Comparison of ENCODE assay signal across 8 mouse cellular contexts in genomic region chr13:91223587-91224437, GRCm38 (mm10). TPM values are rescaled to one million over a fixed set of nuclear protein-coding genes. Genes with fewer than 3 reads are reported as not detected.
DNase-seq lines count a peak whose midpoint lies in the region; ATAC-seq and TF ChIP-seq lines count a peak whose summit lies in the region.

Gene Atg10, minus strand, starts transcription at chr13:91223968.

- peak within 1 kb of the TSS; percentile 97 for H3K27ac ChIP-seq in heart, embryonic 12.5 days (ENCODE audit: poor library complexity, severe bottlenecking)
- peak within 1 kb of the TSS; percentile 94 for H3K27ac ChIP-seq in kidney, postnatal 0 days
- H3K27ac ChIP-seq in liver, embryonic 11.5 days (ENCODE audit: low read depth, low read length): peak within 1 kb of the TSS; percentile 86
- H3K27ac ChIP-seq in stomach, embryonic 14.5 days (ENCODE audit: low read length): peak within 1 kb of the TSS; percentile 82

- no peaks in the 10 kb centered on the region for H3K9me3 ChIP-seq in erythroblast, embryonic 14.5 days (ENCODE audit: control insufficient read depth, low read length)
- H3K9me3 ChIP-seq in heart, embryonic 12.5 days (replicated peaks): no peaks in the 10 kb centered on the region
- H3K9me3 ChIP-seq in kidney, postnatal 0 days (replicated peaks; ENCODE audit: low read length): no peaks in the 10 kb centered on the region
- no peaks in the 10 kb centered on the region for H3K9me3 ChIP-seq in liver, embryonic 11.5 days (ENCODE audit: control insufficient read depth, low read length)
- no peaks in the 10 kb centered on the region for H3K9me3 ChIP-seq in stomach, embryonic 14.5 days (ENCODE audit: control insufficient read depth, low read depth, low read length)

- DNase-seq in brain, embryonic 14.5 days (ENCODE audit: low read depth): peak; percentile 96
- peak; percentile 92 for DNase-seq in kidney, postnatal 0 days (ENCODE audit: low spot score)
- peak; percentile 95 for DNase-seq in liver, embryonic 11.5 days (ENCODE audit: low spot score)
- DNase-seq in naive thymus-derived CD4-positive, alpha-beta T cell, adult 2 months (ENCODE audit: low read depth): peak; percentile 97

- H3K79me3 ChIP-seq in C2C12 (ENCODE audit: low read depth): no peaks in the 10 kb centered on the region

- peak within 1 kb of the TSS; percentile 74 for H3ac ChIP-seq in C2C12 (ENCODE audit: control insufficient read depth, insufficient read length, low read depth)

- H3K79me2 ChIP-seq in C2C12 (ENCODE audit: control insufficient read depth, insufficient read depth): no peaks in the 10 kb centered on the region

- no peak for TF ChIP-seq CTCF in C2C12 (IDR thresholded peaks at IDR 0.05; ENCODE audit: control insufficient read depth, insufficient read depth, insufficient read length)
- TF ChIP-seq CTCF in brain, embryonic 14.5 days (IDR thresholded peaks at IDR 0.05; ENCODE audit: borderline replicate concordance, extremely low read depth, insufficient read depth, insufficient read length): no peak
- TF ChIP-seq CTCF in kidney, postnatal 0 days (IDR thresholded peaks at IDR 0.05; ENCODE audit: low read depth): no peak

- 1% methylated on average over 55 of the region's 55 CpGs for WGBS in heart, embryonic 12.5 days
- under 1% methylated on average over 54 of the region's 55 CpGs for WGBS in kidney, postnatal 0 days
- WGBS in liver, embryonic 11.5 days: under 1% methylated on average over 55 of the region's 55 CpGs
- WGBS in stomach, embryonic 14.5 days: 2% methylated on average over 55 of the region's 55 CpGs

- no peaks in the 10 kb centered on the region for H3K27me3 ChIP-seq in C2C12 (ENCODE audit: control insufficient read depth, insufficient read depth, insufficient read length)
- no peaks in the 10 kb centered on the region for H3K27me3 ChIP-seq in erythroblast, embryonic 14.5 days (ENCODE audit: control insufficient read depth)
- H3K27me3 ChIP-seq in heart, embryonic 12.5 days (replicated peaks): no peaks in the 10 kb centered on the region
- H3K27me3 ChIP-seq in kidney, postnatal 0 days (ENCODE audit: insufficient read depth, low read length): no peaks in the 10 kb centered on the region
- no peaks in the 10 kb centered on the region for H3K27me3 ChIP-seq in liver, embryonic 11.5 days (replicated peaks; ENCODE audit: control insufficient read depth, insufficient read depth, low read length)
- no peaks in the 10 kb centered on the region for H3K27me3 ChIP-seq in stomach, embryonic 14.5 days (ENCODE audit: control insufficient read depth, insufficient read depth, low read length)

- H3K4me1 ChIP-seq in erythroblast, embryonic 14.5 days (ENCODE audit: control insufficient read depth): peaks cover 22% of the 10 kb centered on the region
- H3K4me1 ChIP-seq in heart, embryonic 12.5 days (replicated peaks): peaks cover 7% of the 10 kb centered on the region
- peaks cover 4% of the 10 kb centered on the region; the same call in 1 of the 2 replicates for H3K4me1 ChIP-seq in kidney, postnatal 0 days (replicated peaks; ENCODE audit: insufficient read depth, low read length)
- peaks cover 6% of the 10 kb centered on the region for H3K4me1 ChIP-seq in liver, embryonic 11.5 days (replicated peaks; ENCODE audit: control insufficient read depth, insufficient read depth, low read length)
- 0 out of 2 replicates have a peak, but pooled peaks cover 4% of the 10 kb centered on the region for H3K4me1 ChIP-seq in stomach, embryonic 14.5 days (ENCODE audit: control insufficient read depth, insufficient read depth, low read length)

- H3K4me2 ChIP-seq in heart, embryonic 12.5 days: peak within 1 kb of the TSS; percentile 70
- H3K4me2 ChIP-seq in kidney, postnatal 0 days (ENCODE audit: low read length): peak within 1 kb of the TSS; percentile 66
- H3K4me2 ChIP-seq in liver, embryonic 11.5 days: peak within 1 kb of the TSS; percentile 70
- peak within 1 kb of the TSS; percentile 32 for H3K4me2 ChIP-seq in stomach, embryonic 14.5 days (replicated peaks; ENCODE audit: low read depth, low read length)

- no peaks in the 10 kb centered on the region for H3K36me3 ChIP-seq in C2C12 (ENCODE audit: control insufficient read depth, insufficient read depth)
- no peaks in the 10 kb centered on the region for H3K36me3 ChIP-seq in erythroblast, embryonic 14.5 days (ENCODE audit: control insufficient read depth)
- 0 out of 2 replicates have a peak, but pooled peaks cover 3% of the 10 kb centered on the region for H3K36me3 ChIP-seq in heart, embryonic 12.5 days
- H3K36me3 ChIP-seq in kidney, postnatal 0 days (ENCODE audit: insufficient read depth, low read length): no peaks in the 10 kb centered on the region
- H3K36me3 ChIP-seq in liver, embryonic 11.5 days (ENCODE audit: control insufficient read depth, insufficient read depth, low read length): no peaks in the 10 kb centered on the region
- H3K36me3 ChIP-seq in stomach, embryonic 14.5 days (ENCODE audit: control insufficient read depth, insufficient read depth, low read length): no peaks in the 10 kb centered on the region

- TF ChIP-seq POLR2A in brain, embryonic 14.5 days (IDR thresholded peaks at IDR 0.05; ENCODE audit: borderline replicate concordance, extremely low read depth, insufficient read depth, insufficient read length, poor library complexity, severe bottlenecking): peak; percentile 82

- H3K4me3 ChIP-seq in C2C12 (ENCODE audit: insufficient read depth, poor library complexity, severe bottlenecking): peak within 1 kb of the TSS; percentile 38
- peak within 1 kb of the TSS; percentile 68 for H3K4me3 ChIP-seq in erythroblast, embryonic 14.5 days (replicated peaks)
- H3K4me3 ChIP-seq in heart, embryonic 12.5 days: peak within 1 kb of the TSS; percentile 78
- H3K4me3 ChIP-seq in kidney, postnatal 0 days (replicated peaks; ENCODE audit: low read depth, low read length): peak within 1 kb of the TSS; percentile 62
- peak within 1 kb of the TSS; percentile 73 for H3K4me3 ChIP-seq in liver, embryonic 11.5 days (ENCODE audit: low read depth, low read length)
- H3K4me3 ChIP-seq in stomach, embryonic 14.5 days (ENCODE audit: low read depth, low read length): peak within 1 kb of the TSS; percentile 58

- H3K9ac ChIP-seq in heart, embryonic 12.5 days: peak within 1 kb of the TSS; percentile 81
- peak within 1 kb of the TSS; percentile 81 for H3K9ac ChIP-seq in kidney, postnatal 0 days (ENCODE audit: low read depth, low read length)
- peak within 1 kb of the TSS; percentile 78 for H3K9ac ChIP-seq in liver, embryonic 11.5 days (ENCODE audit: low read depth, low read length)
- peak within 1 kb of the TSS; percentile 60 for H3K9ac ChIP-seq in stomach, embryonic 14.5 days (replicated peaks; ENCODE audit: low read depth, low read length)

- peak; percentile 97 for ATAC-seq in heart, embryonic 12.5 days (ENCODE audit: insufficient number of reproducible peaks, low FRiP score)
- peak; percentile 97 for ATAC-seq in kidney, postnatal 0 days (replicated peaks; ENCODE audit: low FRiP score, low read depth)
- ATAC-seq in liver, embryonic 11.5 days (replicated peaks; ENCODE audit: low FRiP score): peak; percentile 98
- ATAC-seq in stomach, embryonic 14.5 days (ENCODE audit: insufficient number of reproducible peaks, insufficient read depth, low FRiP score, low read depth): peak; percentile 98

TF ChIP-seq in C2C12, 6 proteins besides CTCF, POLR2A, EP300 and RAD21:
- TF ChIP-seq CEBPB (IDR thresholded peaks at IDR 0.05; ENCODE audit: low read depth) (no peak), USF1 (IDR thresholded peaks at IDR 0.05; ENCODE audit: low read depth) (peak; percentile 95)

RNA-seq across cellular contexts. Expression of gene Atg10, which starts in this region (rescaled TPM):
- 2.5 TPM for polyA plus RNA-seq in C2C12 (2012; fragmentation: generic; extraction: Trizol)
- polyA plus RNA-seq in brain, embryonic 14.5 days (2012; rRNA removed): 3.6 and 4.9 TPM in 2 replicates
- polyA plus RNA-seq in erythroblast, embryonic 14.5 days (2012): not detected in 2 replicates
- 24.4 and 25.5 TPM in 2 replicates for polyA plus RNA-seq in heart, embryonic 12.5 days (2016; fragmentation: Nextera tagmentation; extraction: Ambion mirVana)
- polyA plus RNA-seq in kidney, postnatal 0 days (2015; fragmentation: Nextera tagmentation; extraction: Ambion mirVana): 18.8 and 19.9 TPM in 2 replicates
- polyA plus RNA-seq in liver, embryonic 11.5 days (2014; fragmentation: Nextera tagmentation; extraction: Ambion mirVana): 7.9 and 8.2 TPM in 2 replicates
- polyA plus RNA-seq in stomach, embryonic 14.5 days (2014; fragmentation: Nextera tagmentation; extraction: Ambion mirVana): 14.7 and 15.0 TPM in 2 replicates

Comparison
In these comparisons a context has a peak if more than half of its experiments do, and no peak if none do; other contexts are left out.
1. Peak in every context shown above with its lines: DNase-seq, ATAC-seq, H3K4me3 ChIP-seq and H3K27ac ChIP-seq.